Mouse (Mus musculus) cerebellum, adult 2 months (tissue): ENCODE data around the gene Mansc1.

Experiments
- CTCF ChIP-seq: fragments of 200-500 bp; IDR thresholded peaks from 2 replicates; pipeline ENCODE4 v1.5.1; 2011; ENCODE audit warnings: low read depth, mild to moderate bottlenecking, control low read depth, low read length, moderate library complexity, borderline replicate concordance; ENCODE audit not compliant: insufficient read depth
- POLR2A ChIP-seq: fragments of 200-500 bp; IDR thresholded peaks from 2 replicates; pipeline ENCODE4 v1.6.1; 2011; ENCODE audit warnings: low read length, control low read depth, borderline replicate concordance; ENCODE audit not compliant: insufficient read depth

GRCm38 (mm10) chr6:134646835-134647234, 14.5 kb upstream of the Mansc1 start:
- TF ChIP-seq POLR2A (no peak), CTCF (no peak)
